Mouse (Mus musculus) neural tube, embryonic 14.5 days (tissue): Measurements from ENCODE around the gene Ascl4. TPM values are rescaled to one million over a fixed set of nuclear protein-coding genes. Genes with fewer than 3 reads are reported as not detected.

ENCODE experiments used
- ATAC-seq: fragments of 200-750 bp; cut with Nextera tagmentation; 2 replicates; pipeline ENCODE4 v1.8.0; 2017; ENCODE audit warnings: low read depth, mild to moderate bottlenecking, moderate TSS enrichment, moderate library complexity
- H3K27ac ChIP-seq: fragments of 300-500 bp; sonication (generic); 2 replicates; pipeline ENCODE4 v1.5.1; 2014; ENCODE audit warnings: low read depth, mild to moderate bottlenecking, control low read depth, low read length, moderate library complexity, mixed read lengths
- H3K27me3 ChIP-seq: fragments of 300-500 bp; sonication (generic); 2 replicates; pipeline ENCODE4 v1.6.1; 2014; ENCODE audit warnings: low read length; ENCODE audit not compliant: control insufficient read depth, insufficient read depth
- H3K36me3 ChIP-seq: fragments of 300-500 bp; sonication (generic); 2 replicates; pipeline ENCODE4 v1.6.1; 2014; ENCODE audit warnings: low read length, mixed read lengths; ENCODE audit not compliant: control insufficient read depth, insufficient read depth
- H3K4me1 ChIP-seq: fragments of 300-500 bp; sonication (generic); 2 replicates; pipeline ENCODE4 v1.6.1; 2014; ENCODE audit warnings: low read length; ENCODE audit not compliant: control insufficient read depth, insufficient read depth
- H3K4me2 ChIP-seq: fragments of 300-500 bp; sonication (generic); 2 replicates; pipeline ENCODE4 v1.6.1; 2014; ENCODE audit warnings: mild to moderate bottlenecking, low read depth, low read length, control low read depth
- H3K4me3 ChIP-seq: fragments of 300-500 bp; sonication (generic); 2 replicates; pipeline ENCODE4 v1.5.1; 2014; ENCODE audit warnings: low read depth, low read length, control low read depth, mixed read lengths
- H3K9ac ChIP-seq: fragments of 300-500 bp; sonication (generic); replicated peaks from 2 replicates; pipeline ENCODE4 v1.6.1; 2014; ENCODE audit warnings: low read depth, mild to moderate bottlenecking, control low read depth, low read length, mixed read lengths
- H3K9me3 ChIP-seq: fragments of 300-500 bp; sonication (generic); 2 replicates; pipeline ENCODE4 v1.6.1; 2016; ENCODE audit warnings: low read length; ENCODE audit not compliant: control insufficient read depth
- WGBS: fragments of 180-500 bp; shearing (Covaris S2); extraction: QIAGEN DNeasy Blood & Tissue Kit; methylation state at CpG from one replicate; pipeline ENCODE4 v1.1.7; 2014; 5-methylcytosine and 5-hydroxymethylcytosine counted together
- polyA plus RNA-seq: library from polyadenylated mRNA; unstranded; fragments of >200 nt; fragmentation: Nextera tagmentation; extraction: Ambion mirVana; gene quantifications from 2 replicates; pipeline ENCODE4 v1.2.1, GENCODE M21; 2014

The Ascl4 gene
- polyA plus RNA-seq, 1 experiment from 2014 or later: 0.23 TPM

DNA sequence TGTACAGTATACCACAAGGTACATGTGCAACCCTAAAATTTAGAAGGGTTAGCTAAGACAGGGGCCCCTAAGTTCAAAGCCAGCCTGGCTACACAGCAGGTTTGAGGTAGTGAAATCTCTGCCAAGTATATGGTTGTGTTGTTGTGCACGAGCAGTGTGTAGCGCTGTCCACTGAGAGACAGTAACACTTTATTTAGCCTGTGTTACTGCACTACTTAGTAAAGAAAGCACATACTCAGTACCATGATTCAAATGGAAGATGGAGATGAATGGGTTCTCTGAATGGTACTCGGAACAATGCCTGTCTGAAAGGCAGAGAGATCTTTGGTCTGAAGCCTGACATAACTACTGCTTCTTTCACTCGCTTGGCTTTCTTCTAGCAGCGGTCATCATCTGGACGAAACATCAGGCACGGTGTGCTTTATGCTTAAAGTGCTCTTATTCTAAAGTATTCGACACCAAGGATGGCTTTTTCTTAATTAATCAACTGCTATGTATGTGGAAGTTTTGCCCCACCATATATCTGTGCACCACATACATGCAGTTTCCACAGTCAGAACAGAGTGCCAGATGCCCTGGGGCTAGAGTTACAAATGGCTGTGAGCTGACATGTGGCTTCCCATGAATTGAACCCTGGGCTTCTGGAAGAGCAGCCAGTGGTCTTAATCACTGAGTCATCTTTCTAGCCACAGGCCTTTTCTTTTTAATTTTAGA lies 21.2 kb downstream of the Ascl4 start:
- Histone ChIP-seq H3K4me2 (no peak overlapping the region), H3K4me3 (no peak overlapping the region), H3K9me3 (no peaks in the 10 kb centered on the region), H3K4me1 (no peaks in the 10 kb centered on the region), H3K36me3 (peaks cover 54% of the 10 kb centered on the region), H3K9ac (no peak overlapping the region), H3K27me3 (no peaks in the 10 kb centered on the region), H3K27ac (no peak overlapping the region)
- WGBS: 50% methylated on average over 8 of the region's 8 CpGs
- ATAC-seq: peak; percentile 56

DNA sequence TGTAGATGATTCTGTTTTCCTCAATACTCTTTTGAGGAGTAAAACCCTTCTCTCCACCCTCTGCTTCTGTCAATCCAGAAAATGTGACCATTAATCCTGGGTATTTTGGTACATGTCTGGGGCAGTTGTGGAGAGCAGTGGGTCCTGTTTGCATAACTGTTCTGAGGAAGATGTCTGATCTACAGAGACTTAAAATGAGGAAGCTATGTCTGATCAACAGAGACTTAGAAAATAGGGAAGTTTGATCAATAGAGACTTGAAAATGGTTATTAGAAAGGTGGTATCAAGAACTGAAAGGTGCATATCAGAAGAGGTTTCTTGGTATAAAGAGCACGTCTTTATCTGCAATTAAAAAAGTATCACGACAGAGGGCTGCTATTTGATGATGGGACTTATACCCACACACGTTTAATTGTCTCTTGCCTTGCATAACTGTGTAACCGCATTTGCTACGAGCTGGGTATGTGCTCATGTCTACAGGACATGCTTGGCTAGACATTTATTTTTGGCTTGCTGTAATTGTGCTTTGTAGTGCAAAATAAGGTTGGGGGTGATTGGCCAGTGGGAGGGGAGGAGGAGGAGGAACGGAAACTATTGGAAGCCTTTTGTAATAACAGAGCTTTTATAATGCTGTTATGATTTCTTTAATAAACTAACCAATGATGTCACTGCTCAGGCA lies 24.4 kb downstream of the Ascl4 start:
- Histone ChIP-seq H3K4me1 (peaks cover 3% of the 10 kb centered on the region; the same call in 1 of the 2 replicates), H3K9ac (no peak overlapping the region), H3K27me3 (no peaks in the 10 kb centered on the region), H3K4me2 (no peak overlapping the region), H3K9me3 (no peaks in the 10 kb centered on the region), H3K4me3 (no peak overlapping the region), H3K36me3 (peaks cover 33% of the 10 kb centered on the region), H3K27ac (no peak overlapping the region)
- WGBS: 89% methylated on average over 6 of the region's 6 CpGs
- no peak for ATAC-seq

DNA sequence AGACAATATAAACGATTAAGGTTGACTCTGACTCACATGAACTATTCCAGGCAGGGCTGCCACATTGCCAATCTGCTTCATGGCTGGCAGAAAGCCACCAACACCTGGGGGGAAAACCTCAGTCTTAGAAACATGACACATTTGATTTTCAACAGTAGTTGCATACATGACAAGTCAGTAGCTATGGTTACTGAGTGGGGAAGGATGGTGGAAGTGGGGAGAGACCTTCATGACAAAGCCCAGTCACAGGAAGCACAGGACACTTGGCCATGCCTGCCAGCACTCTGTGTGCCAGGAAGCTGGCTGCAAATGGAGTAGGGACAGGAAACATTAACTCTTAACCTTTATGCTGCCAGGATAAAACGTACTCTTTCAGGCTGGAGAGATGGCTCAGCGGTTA lies 25.9 kb downstream of the Ascl4 start:
- H3K4me2 ChIP-seq: no peak overlapping the region
- H3K27ac ChIP-seq: no peak overlapping the region
- H3K4me1 ChIP-seq: peaks cover 3% of the 10 kb centered on the region; the same call in 1 of the 2 replicates
- H3K9me3 ChIP-seq: no peaks in the 10 kb centered on the region
- H3K9ac ChIP-seq: no peak overlapping the region
- no peak overlapping the region for H3K4me3 ChIP-seq
- H3K36me3 ChIP-seq: peaks cover 27% of the 10 kb centered on the region
- no peaks in the 10 kb centered on the region for H3K27me3 ChIP-seq
- ATAC-seq: no peak
- WGBS: 91% methylated on average over 3 of the region's 3 CpGs

DNA sequence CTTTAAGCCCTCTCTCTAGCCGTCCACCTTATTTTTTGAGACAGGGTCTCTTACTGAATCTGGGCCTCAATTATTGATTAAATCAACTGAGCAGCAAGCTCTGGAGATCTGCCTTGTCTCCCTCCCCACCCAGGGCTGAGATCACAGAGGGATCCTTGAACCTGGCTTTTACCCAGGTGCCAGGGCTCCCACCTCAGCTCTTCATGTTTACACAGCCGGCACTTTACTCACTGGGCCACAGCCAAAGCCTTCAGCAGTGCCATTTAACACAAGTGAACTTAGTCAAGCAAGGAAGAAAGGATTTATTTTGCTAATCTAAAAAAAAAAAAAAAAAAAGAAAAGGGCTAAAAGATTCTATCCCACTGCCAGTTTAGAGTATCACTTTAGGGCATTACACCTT lies 26.9 kb downstream of the Ascl4 start:
- no peak overlapping the region for H3K4me2 ChIP-seq
- no peaks in the 10 kb centered on the region for H3K27me3 ChIP-seq
- H3K36me3 ChIP-seq: peaks cover 17% of the 10 kb centered on the region
- no peak for ATAC-seq
- no peaks in the 10 kb centered on the region for H3K9me3 ChIP-seq
- H3K9ac ChIP-seq: no peak overlapping the region
- no peak overlapping the region for H3K27ac ChIP-seq
- WGBS: 88% methylated on average over 2 of the region's 2 CpGs
- peaks cover 3% of the 10 kb centered on the region; the same call in 1 of the 2 replicates for H3K4me1 ChIP-seq
- H3K4me3 ChIP-seq: no peak overlapping the region

- Histone ChIP-seq H3K27ac (peak overlapping the region; percentile 80), H3K36me3 (peaks cover 5% of the 10 kb centered on the region; the same call in 1 of the 2 replicates), H3K9me3 (no peaks in the 10 kb centered on the region), H3K4me1 (peaks cover 3% of the 10 kb centered on the region; the same call in 1 of the 2 replicates), H3K4me2 (peak overlapping the region; percentile 96), H3K9ac (peak overlapping the region; percentile 88), H3K27me3 (no peaks in the 10 kb centered on the region), H3K4me3 (peak overlapping the region; percentile 96)
- ATAC-seq: 0 out of 2 replicates have a peak, but pooled peaks have one; percentile 25
- 7% methylated on average over 20 of the region's 20 CpGs for WGBS
Measured at GRCm38 (mm10) chr10:85956871-85957419, 29.5 kb downstream of the Ascl4 start.

DNA sequence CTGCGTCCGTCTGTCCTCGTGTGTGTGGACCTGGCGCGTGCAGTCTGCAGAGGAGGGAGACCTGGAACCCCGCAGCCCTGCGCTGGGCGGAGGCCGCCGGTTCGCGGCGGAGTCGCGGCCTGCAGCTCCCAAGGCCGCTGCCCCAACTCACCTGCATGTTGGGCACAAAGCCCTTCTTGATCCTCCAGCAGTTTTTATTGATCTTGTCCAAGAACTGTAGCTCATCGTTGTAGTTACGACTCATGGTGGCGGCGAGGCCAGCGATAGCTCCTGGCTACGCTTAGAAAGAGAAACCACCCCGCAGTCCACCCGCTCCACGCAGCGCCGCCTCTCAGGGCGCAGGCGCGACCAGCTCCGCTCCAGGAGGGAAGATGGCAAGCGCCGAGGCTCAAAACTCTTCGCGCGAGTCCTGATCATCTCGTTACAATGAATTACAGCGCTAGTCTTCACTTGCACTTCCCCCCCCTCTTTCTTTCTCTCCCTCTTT lies 30.0 kb downstream of the Ascl4 start, which contains the start of gene Rtcb:
Rtcb (minus strand) TSS at position 360 of the 487 bp plus-strand sequence.
- Histone ChIP-seq H3K27me3 (no peaks in the 10 kb centered on the region), H3K4me3 (peak within 1 kb of the TSS; percentile 96), H3K27ac (peak within 1 kb of the TSS; percentile 80), H3K36me3 (peaks cover 5% of the 10 kb centered on the region; the same call in 1 of the 2 replicates), H3K4me2 (peak within 1 kb of the TSS; percentile 96), H3K9ac (peak within 1 kb of the TSS; percentile 88), H3K4me1 (peaks cover 3% of the 10 kb centered on the region; the same call in 1 of the 2 replicates), H3K9me3 (no peaks in the 10 kb centered on the region)
- 0% methylated on average over 37 of the region's 38 CpGs for WGBS
- peak; percentile 94 for ATAC-seq

GRCm38 (mm10) chr10:85962897-85963296 lies 35.4 kb downstream of the Ascl4 start:
- Histone ChIP-seq H3K36me3 (no peaks in the 10 kb centered on the region), H3K27ac (no peak overlapping the region), H3K9ac (no peak overlapping the region), H3K4me3 (no peak overlapping the region), H3K4me2 (no peak overlapping the region), H3K4me1 (no peaks in the 10 kb centered on the region), H3K27me3 (no peaks in the 10 kb centered on the region), H3K9me3 (no peaks in the 10 kb centered on the region)
- ATAC-seq: no peak
- WGBS: 75% methylated on average over 9 of the region's 9 CpGs

- H3K27ac ChIP-seq: no peak overlapping the region
- no peaks in the 10 kb centered on the region for H3K9me3 ChIP-seq
- no peaks in the 10 kb centered on the region for H3K36me3 ChIP-seq
- H3K4me1 ChIP-seq: no peaks in the 10 kb centered on the region
- 92% methylated on average over 7 of the region's 7 CpGs for WGBS
- no peaks in the 10 kb centered on the region for H3K27me3 ChIP-seq
- no peak for ATAC-seq
- no peak overlapping the region for H3K9ac ChIP-seq
- no peak overlapping the region for H3K4me3 ChIP-seq
- H3K4me2 ChIP-seq: no peak overlapping the region
Measured at GRCm38 (mm10) chr10:85964316-85964715, 36.8 kb downstream of the Ascl4 start.

DNA sequence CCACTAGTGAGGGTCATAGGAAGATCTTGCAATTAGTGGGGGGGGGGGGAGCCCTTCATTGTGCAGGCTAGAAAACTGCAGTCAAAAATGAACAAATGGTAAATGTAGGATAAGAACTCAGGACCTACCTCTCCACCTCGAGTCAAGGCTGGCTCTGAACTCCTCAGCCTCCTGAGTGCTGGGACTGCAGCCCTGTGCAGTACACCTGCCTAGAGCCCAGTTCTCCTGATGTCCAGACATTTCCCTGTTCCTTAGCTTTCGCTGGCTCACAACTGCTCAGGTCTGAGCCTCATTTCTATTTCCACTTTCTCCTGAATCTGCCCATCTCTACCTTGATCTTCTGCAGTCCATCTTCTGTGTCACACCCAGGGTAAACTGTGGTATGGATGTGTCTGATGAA lies 39.0 kb downstream of the Ascl4 start:
- whole genome bisulfite sequencing: 59% methylated on average over 2 of the region's 2 CpGs
- no peak overlapping the region for H3K9ac ChIP-seq
- H3K9me3 ChIP-seq: no peaks in the 10 kb centered on the region
- H3K27me3 ChIP-seq: no peaks in the 10 kb centered on the region
- H3K4me1 ChIP-seq: no peaks in the 10 kb centered on the region
- no peak overlapping the region for H3K27ac ChIP-seq
- no peaks in the 10 kb centered on the region for H3K36me3 ChIP-seq
- H3K4me2 ChIP-seq: no peak overlapping the region
- ATAC-seq: no peak
- H3K4me3 ChIP-seq: no peak overlapping the region
